Mouse (Mus musculus) midbrain, embryonic 11.5 days (tissue): ENCODE results near the gene Akr1b3. TPM values are rescaled to one million over a fixed set of nuclear protein-coding genes. Genes with fewer than 3 reads are reported as not detected.
"Not testable (repeated sequence)": the region's sequence is repeated elsewhere in the genome, so short reads cannot be mapped to it uniquely, and the experiment has no call there.

Experiments
- ATAC-seq: fragments of 200-750 bp; cut with Nextera tagmentation; 2 replicates; pipeline ENCODE4 v1.8.0; 2017; ENCODE audit warnings: moderate TSS enrichment, moderate library complexity; ENCODE audit not compliant: low FRiP score
- DNase-seq: peaks from one replicate; pipeline ENCODE4 v3.0.0; 2015; ENCODE audit warnings: low spot score; ENCODE audit errors: missing footprints
- H3K27ac ChIP-seq: fragments of 300-500 bp; sonication (generic); 2 replicates; pipeline ENCODE4 v1.5.1; 2014; ENCODE audit warnings: low read depth, low read length
- H3K27me3 ChIP-seq: fragments of 300-500 bp; sonication (generic); 2 replicates; pipeline ENCODE4 v1.6.1; 2014; ENCODE audit warnings: mild to moderate bottlenecking, low read length, moderate library complexity, mixed read lengths; ENCODE audit not compliant: control insufficient read depth, insufficient read depth
- H3K36me3 ChIP-seq: fragments of 300-500 bp; sonication (generic); 2 replicates; pipeline ENCODE4 v1.6.1; 2014; ENCODE audit warnings: mild to moderate bottlenecking, low read length, moderate library complexity, mixed read lengths; ENCODE audit not compliant: control insufficient read depth, insufficient read depth
- H3K4me1 ChIP-seq: fragments of 300-500 bp; sonication (generic); 2 replicates; pipeline ENCODE4 v1.6.1; 2014; ENCODE audit warnings: low read length; ENCODE audit not compliant: control insufficient read depth, insufficient read depth
- H3K4me2 ChIP-seq: fragments of 300-500 bp; sonication (generic); 2 replicates; pipeline ENCODE4 v1.6.1; 2014; ENCODE audit warnings: mild to moderate bottlenecking, moderate library complexity
- H3K4me3 ChIP-seq: fragments of 300-500 bp; sonication (generic); 2 replicates; pipeline ENCODE4 v1.5.1; 2014; ENCODE audit warnings: low read depth, low read length
- H3K9ac ChIP-seq: fragments of 300-500 bp; sonication (generic); 2 replicates; pipeline ENCODE4 v1.6.1; 2014; ENCODE audit warnings: low read length
- H3K9me3 ChIP-seq: fragments of 300-500 bp; sonication (generic); 2 replicates; pipeline ENCODE4 v1.6.1; 2016; ENCODE audit warnings: low read length; ENCODE audit not compliant: control insufficient read depth
- WGBS: fragments of 180-500 bp; shearing (Covaris S2); extraction: QIAGEN DNeasy Blood & Tissue Kit; methylation state at CpG from one replicate; pipeline ENCODE4 v1.1.7; 2014; 5-methylcytosine and 5-hydroxymethylcytosine counted together
- polyA plus RNA-seq: library from polyadenylated mRNA; unstranded; fragments of >200 nt; fragmentation: Nextera tagmentation; extraction: Ambion mirVana; gene quantifications from 2 replicates; pipeline ENCODE4 v1.2.1, GENCODE M21; 2014

Gene Akr1b3
- polyA plus RNA-seq, 1 experiment from 2014 or later, result 221 TPM

DNA sequence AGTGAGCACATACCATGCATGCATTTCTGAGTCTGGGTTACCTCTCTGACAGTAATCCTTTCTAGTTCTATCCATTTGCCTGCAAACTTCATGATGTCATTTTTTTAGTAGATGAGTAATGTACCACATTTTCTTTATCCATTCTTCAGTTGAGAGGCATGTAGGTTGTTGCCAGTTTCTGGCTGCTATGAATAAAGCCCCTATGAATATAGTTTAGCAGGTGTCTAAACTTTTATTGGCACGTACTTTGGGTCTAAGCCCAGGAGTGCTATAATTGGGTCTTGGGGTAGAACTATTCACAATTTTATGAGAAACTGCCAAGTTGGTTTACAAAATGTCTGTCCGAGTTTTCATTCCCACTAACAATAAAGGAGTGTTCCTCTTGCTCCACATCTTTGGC is 20.5 kb upstream of the Akr1b3 start:
- 85% methylated on average over 2 of the region's 2 CpGs for WGBS
- no peak overlapping the region for H3K4me2 ChIP-seq

DNA sequence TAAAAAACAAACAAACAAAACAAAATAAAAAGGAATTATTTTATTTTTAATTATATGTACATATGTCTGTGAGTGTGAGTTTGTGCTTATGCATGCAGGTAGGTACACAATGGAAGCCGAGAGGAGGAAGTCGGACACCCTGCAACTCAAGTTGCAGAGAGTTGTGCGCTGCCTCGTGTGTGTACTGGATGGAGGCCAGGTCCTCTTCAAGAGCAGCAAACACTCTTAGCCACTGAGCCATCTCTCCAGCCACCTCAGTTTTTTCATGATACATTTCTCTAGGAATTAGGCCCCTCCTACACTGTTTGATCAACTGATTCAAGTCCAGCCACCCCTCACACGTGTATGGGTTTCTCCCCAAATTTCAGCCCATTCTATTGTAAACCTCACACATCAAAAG is 17.4 kb upstream of the Akr1b3 start:
- WGBS, result 86% methylated on average over 5 of the region's 5 CpGs
- Histone ChIP-seq H3K36me3 (no peaks in the 10 kb centered on the region), H3K4me3 (no peak overlapping the region), H3K4me2 (no peak overlapping the region), H3K9ac (no peak overlapping the region), H3K9me3 (no peaks in the 10 kb centered on the region), H3K4me1 (no peaks in the 10 kb centered on the region), H3K27me3 (no peaks in the 10 kb centered on the region), H3K27ac (no peak overlapping the region)
- ATAC-seq (no peak), DNase-seq (no peak)

More for the DNA sequence above, 20.5 kb upstream of the Akr1b3 start:
- no peak overlapping the region for H3K4me3 ChIP-seq
- no peaks in the 10 kb centered on the region for H3K9me3 ChIP-seq
- H3K27me3 ChIP-seq, result no peaks in the 10 kb centered on the region
- DNase-seq (no peak), ATAC-seq (no peak)
- no peaks in the 10 kb centered on the region for H3K4me1 ChIP-seq
- no peaks in the 10 kb centered on the region for H3K36me3 ChIP-seq
- H3K27ac ChIP-seq, result no peak overlapping the region
- no peak overlapping the region for H3K9ac ChIP-seq

DNA sequence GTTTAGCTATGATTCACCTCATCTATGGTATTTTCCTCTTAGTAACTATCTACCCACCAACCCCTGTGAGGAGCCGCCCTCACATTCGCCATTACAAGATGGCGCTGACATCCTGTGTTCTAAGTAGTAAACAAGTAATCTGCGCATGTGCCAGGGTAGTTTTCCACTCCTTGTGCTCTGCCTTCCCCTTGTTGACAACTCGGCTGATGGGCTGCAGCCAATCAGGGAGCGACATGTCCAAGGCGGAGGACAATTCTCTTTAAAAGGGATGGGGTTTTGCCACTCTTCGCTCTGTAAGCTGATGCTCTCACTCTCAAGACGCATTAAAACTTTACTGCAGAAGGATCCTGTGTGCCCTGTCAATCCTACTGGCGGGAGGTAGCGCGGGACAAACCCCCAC is 14.5 kb upstream of the Akr1b3 start:
- not testable (repeated sequence) for DNase-seq, H3K36me3 ChIP-seq, H3K4me2 ChIP-seq, H3K4me3 ChIP-seq, H3K9me3 ChIP-seq, H3K4me1 ChIP-seq, H3K9ac ChIP-seq, H3K27ac ChIP-seq, H3K27me3 ChIP-seq, ATAC-seq
- WGBS, result 82% methylated on average over 12 of the region's 12 CpGs

DNA sequence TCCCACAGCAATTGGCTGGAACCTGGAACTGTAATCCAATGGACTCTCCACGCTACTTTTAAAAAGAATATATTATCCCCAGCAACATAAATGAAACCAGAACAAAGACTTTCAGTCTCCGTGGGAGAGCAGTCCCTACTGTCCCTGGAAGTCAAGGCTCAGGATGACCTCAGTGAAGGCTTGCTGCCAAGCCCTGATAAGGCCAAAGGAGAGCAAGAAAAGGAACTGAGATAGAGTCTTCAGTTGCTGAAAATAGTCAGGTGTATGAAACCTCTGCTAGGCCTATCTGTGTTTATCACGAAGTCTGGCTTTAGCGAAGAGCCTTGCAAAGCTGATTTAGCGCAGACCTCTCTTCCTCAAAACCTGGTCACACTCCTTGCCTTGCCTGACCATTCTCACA is 14.1 kb upstream of the Akr1b3 start:
- Histone ChIP-seq H3K4me2 (no peak overlapping the region), H3K4me1 (no peaks in the 10 kb centered on the region), H3K4me3 (no peak overlapping the region), H3K9ac (no peak overlapping the region), H3K27me3 (no peaks in the 10 kb centered on the region), H3K27ac (no peak overlapping the region), H3K9me3 (no peaks in the 10 kb centered on the region), H3K36me3 (no peaks in the 10 kb centered on the region)
- no peak for ATAC-seq
- 94% methylated on average over 5 of the region's 5 CpGs for WGBS
- DNase-seq, result no peak

DNA sequence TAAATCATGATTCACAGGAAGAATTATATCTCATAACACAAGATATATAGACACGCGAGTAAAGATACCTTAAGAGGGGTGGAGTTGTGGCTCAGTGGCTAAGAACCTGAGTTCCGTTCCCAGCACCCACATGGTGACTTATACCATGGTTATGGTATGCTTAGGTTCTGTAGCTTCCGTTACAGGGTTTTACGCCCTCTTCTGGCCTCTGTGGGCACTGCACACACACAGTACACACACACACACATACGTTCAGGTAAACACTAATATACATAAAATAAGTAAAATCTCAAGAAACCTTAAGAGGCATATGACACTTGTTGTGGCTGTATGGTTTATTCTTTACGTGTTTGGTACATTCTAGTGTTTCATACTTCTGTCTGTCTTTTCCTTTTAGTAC is 4.8 kb upstream of the Akr1b3 start:
- no peak overlapping the region for H3K9ac ChIP-seq
- no peak for DNase-seq
- no peaks in the 10 kb centered on the region for H3K27me3 ChIP-seq
- H3K4me1 ChIP-seq, result no peaks in the 10 kb centered on the region
- H3K27ac ChIP-seq, result no peak overlapping the region
- H3K9me3 ChIP-seq, result no peaks in the 10 kb centered on the region
- 89% methylated on average over 7 of the region's 7 CpGs for WGBS
- no peak overlapping the region for H3K4me3 ChIP-seq
- H3K4me2 ChIP-seq, result no peak overlapping the region
- no peaks in the 10 kb centered on the region for H3K36me3 ChIP-seq
- ATAC-seq, result no peak

DNA sequence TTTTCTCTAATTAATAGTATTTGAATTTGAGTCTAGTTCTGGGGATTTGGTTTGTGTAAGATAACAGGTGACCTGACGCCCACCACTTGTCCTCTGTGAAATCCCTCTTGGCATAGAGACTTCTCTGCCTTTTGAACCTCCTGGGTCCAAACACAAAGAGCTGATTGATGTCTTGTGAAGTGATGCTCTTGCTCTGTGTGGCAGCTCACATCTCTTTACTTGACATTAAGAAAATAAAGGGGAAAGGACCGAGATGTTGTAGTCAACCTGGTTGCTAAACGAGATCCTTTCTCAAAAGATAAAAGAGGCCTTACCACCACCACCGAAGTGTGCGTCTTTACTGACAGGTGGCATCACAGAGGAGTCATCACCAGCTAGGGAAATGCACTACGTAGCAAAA is 1.4 kb upstream of the Akr1b3 start:
- Histone ChIP-seq H3K27me3 (no peaks in the 10 kb centered on the region), H3K36me3 (no peaks in the 10 kb centered on the region), H3K9me3 (no peaks in the 10 kb centered on the region), H3K9ac (no peak overlapping the region), H3K4me2 (no peak overlapping the region), H3K27ac (no peak overlapping the region), H3K4me1 (peaks cover 9% of the 10 kb centered on the region), H3K4me3 (no peak overlapping the region)
- ATAC-seq (no peak), DNase-seq (no peak)
- WGBS, result 82% methylated on average over 6 of the region's 6 CpGs

DNA sequence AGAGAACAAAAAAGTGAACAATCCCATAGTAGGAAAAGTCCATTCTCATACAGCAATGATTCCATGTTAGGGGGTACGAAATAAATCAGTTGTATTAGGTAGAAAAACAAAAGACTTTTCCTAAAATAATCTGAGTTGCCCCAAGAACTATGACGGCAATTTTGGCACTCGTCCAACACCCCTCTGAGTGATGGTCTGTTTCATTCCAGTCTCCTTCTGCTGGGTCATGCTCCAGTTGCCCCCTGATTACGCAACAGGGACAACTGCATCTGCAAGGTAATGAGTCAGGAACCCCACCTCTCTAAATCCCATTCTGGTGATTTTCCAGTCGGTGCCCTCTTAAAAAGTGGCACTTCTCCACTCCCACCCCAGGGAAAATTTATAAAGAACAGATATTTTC is 894 bp upstream of the Akr1b3 start:
- no peak for DNase-seq
- Histone ChIP-seq H3K27me3 (no peaks in the 10 kb centered on the region), H3K4me3 (no peak overlapping the region), H3K4me1 (peaks cover 9% of the 10 kb centered on the region), H3K27ac (no peak overlapping the region), H3K9me3 (no peaks in the 10 kb centered on the region), H3K36me3 (no peaks in the 10 kb centered on the region), H3K4me2 (no peak overlapping the region), H3K9ac (no peak overlapping the region)
- 67% methylated on average over 5 of the region's 5 CpGs for WGBS
- ATAC-seq, result no peak

DNA sequence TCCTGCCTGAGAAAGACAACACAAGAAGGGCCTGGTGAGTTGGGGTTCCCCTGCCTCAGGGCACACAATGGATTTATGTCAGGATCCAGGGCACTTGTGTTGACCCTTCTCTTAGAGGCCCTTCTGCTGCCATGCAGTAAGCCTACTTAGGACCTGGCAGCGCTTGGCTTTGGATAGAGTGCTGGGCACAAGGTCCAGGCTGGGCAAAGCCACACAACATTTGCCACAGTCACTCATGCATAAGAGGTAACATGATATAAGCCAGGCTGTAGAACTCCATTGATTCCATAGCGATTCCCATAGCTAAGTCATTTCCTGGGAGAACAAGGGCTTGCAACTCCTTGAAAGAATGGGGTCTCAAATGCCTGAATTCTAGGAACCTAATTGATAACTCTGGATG is 3.4 kb downstream of the Akr1b3 start:
- Histone ChIP-seq H3K4me3 (no peak overlapping the region), H3K27ac (no peak overlapping the region), H3K27me3 (no peaks in the 10 kb centered on the region), H3K9ac (no peak overlapping the region), H3K4me2 (no peak overlapping the region), H3K36me3 (peaks cover 2% of the 10 kb centered on the region; the same call in 1 of the 2 replicates), H3K9me3 (no peaks in the 10 kb centered on the region), H3K4me1 (peaks cover 9% of the 10 kb centered on the region)
- DNase-seq (no peak), ATAC-seq (no peak)
- 93% methylated on average over 2 of the region's 2 CpGs for WGBS

DNA sequence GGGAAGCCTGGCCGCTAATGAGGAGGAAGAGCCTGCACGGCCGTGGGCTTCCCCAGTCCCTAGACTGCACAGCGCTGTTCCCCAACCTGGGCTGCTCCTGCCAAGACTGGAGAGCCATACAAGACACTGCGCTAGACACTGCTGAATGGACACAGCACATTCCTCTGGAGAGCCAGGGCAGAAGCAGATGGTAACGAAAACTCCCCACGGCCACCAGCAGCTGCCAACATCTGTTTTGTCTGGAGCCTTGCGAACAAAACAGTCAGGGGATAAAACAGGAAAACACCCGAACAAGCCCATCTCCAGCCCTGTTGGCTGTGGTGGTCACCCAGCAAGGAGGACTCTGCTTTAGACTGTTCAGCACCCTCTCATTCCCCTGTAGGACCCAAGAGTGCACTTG is 3.9 kb downstream of the Akr1b3 start:
- no peaks in the 10 kb centered on the region for H3K9me3 ChIP-seq
- H3K27me3 ChIP-seq, result no peaks in the 10 kb centered on the region
- H3K9ac ChIP-seq, result no peak overlapping the region
- H3K27ac ChIP-seq, result no peak overlapping the region
- H3K4me1 ChIP-seq, result peaks cover 9% of the 10 kb centered on the region
- DNase-seq, result no peak
- H3K4me2 ChIP-seq, result no peak overlapping the region
- ATAC-seq, result no peak
- no peak overlapping the region for H3K4me3 ChIP-seq
- 88% methylated on average over 9 of the region's 9 CpGs for WGBS
- peaks cover 2% of the 10 kb centered on the region; the same call in 1 of the 2 replicates for H3K36me3 ChIP-seq
